Mouse (Mus musculus) adrenal gland, postnatal 4 days (tissue): ENCODE measurements around the gene Gas2l2. TPM values are rescaled to one million over a fixed set of nuclear protein-coding genes. Genes with fewer than 3 reads are reported as not detected.

Source experiments
- DNase-seq, 2 experiments: peaks; one replicate each; pipeline ENCODE4 v3.0.0; 2021 to 2022; ENCODE audit warnings: low spot score in 2 of 2, mixed read lengths in 2 of 2
- total RNA-seq, 2 experiments: library from RNA; stranded (reverse); gene quantifications; 2 replicates each; pipeline ENCODE4 v1.2.3; 2021

Gene Gas2l2
- total RNA-seq, 2 experiments from 2014 or later = 0.11 TPM; not detected in 1

DNA sequence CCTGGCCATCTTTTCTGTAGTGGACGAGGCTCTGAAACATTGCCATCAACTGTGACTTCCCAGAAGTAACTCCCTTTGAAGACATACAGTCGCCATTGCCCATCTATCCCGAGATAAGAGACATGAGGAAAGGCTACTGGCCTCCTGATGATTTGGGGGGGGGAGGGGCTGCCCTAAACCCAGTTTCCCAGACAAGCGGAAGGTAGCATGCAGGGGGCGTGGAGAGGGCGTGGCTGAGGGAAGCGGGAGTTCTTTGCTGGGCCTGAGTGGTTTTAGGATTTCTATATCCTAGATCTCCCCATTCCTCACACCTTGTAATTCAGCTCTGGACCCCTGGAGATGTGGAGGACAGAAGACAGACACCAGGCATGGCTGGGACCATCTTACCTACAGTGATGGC lies 14.6 kb upstream of the Gas2l2 start:
- DNase-seq = no peak

DNA sequence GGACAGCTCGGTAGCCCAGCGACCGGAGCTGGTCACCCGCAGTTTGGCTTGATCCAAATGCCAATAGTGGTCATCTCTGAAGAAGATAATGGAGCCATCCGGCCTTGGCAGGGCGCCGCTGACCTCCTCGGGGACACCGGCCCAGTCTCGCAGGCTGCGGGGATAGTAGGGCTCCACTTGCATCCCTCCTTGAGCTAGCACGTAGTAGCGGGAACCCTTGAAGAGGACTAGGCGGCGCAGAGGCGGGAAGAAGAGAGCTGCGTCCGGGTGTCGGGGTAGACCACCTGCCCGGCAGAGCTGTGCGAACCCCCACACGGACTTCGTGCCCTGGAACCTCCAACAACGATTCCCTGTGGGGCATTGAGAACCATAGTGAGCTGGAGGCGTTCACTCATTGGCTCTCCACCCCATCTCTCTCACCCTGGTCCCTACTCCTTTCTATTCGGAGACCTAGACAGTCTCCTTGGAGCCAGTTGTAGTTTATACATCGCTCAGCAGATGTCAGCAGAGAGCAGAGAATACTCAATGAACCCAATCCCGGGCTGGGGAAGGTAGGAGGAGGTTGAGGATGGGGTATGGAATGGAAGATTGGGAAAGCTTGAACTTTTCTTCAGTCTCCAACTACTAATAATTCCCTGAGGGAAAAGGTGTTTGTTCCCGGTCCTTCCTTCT lies 13.5 kb upstream of the Gas2l2 start:
- peak in 1 of 2 experiments; percentile 51 for DNase-seq

GRCm38 (mm10) chr11:83441235-83441634 lies 12.0 kb upstream of the Gas2l2 start:
- DNase-seq = no peak

DNA sequence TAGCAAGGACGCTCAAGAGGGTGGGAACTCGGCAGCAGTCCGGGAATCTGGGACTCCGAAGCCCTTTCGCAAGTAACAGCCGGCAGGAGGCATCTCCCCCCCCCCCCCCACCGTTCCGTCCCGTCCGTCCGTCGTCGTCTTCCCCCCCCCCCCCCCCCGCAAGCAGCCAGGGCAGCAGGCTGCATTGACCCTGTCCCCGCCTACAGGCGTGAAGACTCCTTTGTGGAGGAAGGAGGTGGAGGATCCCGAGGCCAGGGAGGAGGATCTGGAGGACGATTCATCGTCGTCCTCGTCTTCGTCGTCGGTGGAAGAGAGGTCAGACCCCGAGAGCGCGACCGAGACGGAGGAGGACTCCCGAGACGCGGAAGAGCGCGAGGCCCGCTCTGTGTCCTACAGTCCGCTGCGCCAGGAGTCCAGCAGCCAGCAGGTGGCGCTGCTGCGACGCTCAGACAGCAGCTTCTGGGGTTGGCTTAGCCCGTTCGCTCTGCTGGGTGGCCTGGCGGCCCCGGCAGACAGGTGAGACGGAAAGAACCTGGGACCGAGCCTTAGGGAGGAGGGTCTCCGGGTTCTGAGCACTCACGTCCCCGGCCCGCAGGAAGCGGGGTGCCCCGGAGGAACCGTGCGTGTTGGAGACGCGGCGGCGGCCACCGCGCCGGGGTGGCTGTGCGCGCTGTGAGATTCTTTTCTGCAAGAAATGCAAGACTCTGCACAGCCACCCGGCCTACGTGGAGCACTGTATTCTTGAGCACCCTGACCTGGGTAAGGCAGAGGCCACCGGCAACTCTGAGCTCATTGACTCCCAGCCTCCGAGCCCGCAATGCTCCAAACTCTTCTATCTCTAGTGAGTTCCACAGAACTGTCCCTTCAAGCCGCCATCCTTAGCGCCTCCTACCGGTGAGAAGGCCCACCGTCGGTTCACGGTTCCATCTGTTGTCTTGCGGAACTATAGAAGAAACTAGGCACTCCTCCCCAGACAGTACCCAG lies 11.1 kb upstream of the Gas2l2 start:
- DNase-seq = peak; percentile 57 to 71

GRCm38 (mm10) chr11:83439426-83440060 lies 10.3 kb upstream of the Gas2l2 start:
- no peak for DNase-seq

GRCm38 (mm10) chr11:83437377-83437776 lies 8.1 kb upstream of the Gas2l2 start, which contains the start of gene 1700020L24Rik:
Gene 1700020L24Rik (plus strand): TSS chr11:83437677.
- DNase-seq = no peak

DNA sequence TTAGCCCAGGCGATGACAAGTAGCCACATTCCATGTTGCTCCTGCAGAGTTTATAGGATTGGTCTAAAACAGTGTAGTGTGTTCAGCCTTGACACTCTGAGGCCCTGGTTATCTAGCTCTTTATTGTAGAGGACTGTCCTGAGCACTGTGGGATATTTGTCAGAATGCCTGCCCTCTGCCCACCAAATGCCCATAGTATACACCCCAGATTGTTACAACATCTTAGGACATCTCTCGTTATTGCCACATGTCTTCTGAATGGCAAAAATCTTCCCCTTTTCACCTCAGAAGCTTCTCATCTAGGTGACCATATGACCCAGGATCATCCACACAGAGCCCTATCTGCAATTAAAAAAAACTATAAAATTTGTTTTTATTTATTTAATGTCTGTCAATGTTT lies 3.3 kb upstream of the Gas2l2 start:
- DNase-seq = no peak

GRCm38 (mm10) chr11:83426964-83427363 lies 2.3 kb downstream of the Gas2l2 start:
- no peak for DNase-seq

DNA sequence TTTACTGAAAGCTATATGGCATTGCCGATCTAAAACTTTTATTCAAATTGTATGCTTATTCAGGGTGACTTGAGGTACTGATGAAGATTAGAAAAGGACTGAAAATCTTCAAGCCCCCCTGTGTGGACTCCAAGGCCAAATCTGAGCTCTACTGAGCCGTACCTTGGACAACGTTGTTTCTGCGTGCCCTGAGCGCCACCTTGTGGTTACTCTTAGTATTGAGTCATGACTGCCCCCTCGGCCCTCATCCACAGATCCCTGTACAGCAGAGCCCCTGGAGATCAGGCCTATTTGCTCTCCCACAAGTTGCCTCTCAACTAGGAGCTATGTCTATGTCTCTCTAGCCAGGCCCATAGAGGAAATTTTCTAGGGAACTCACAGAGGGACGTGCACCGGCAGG lies 4.6 kb downstream of the Gas2l2 start:
- DNase-seq = no peak

DNA sequence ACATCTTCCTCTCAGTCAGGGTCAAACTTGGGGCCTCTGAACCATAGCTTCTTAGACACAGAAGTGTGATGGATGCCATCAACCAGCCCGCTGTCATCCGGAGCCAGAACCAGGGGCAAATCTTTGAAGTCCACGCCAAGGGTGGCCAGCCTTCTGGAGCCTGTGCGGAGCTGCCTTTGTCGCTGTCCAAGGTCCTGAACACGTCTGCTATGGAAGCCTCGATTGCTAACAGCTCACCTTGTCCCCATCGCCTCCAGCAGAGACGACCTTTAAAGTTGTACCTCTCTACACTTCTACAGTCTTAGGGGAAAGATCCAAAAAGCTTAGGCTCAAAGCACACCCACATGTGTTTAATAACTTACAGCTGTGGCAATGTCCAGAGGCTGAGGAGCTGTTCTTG lies 8.0 kb downstream of the Gas2l2 start:
- peak; percentile 53 for DNase-seq

- DNase-seq = no peak
These were observed 8.9 kb downstream of the Gas2l2 start for GRCm38 (mm10) chr11:83420338-83420737.

- DNase-seq = no peak
These were observed 10.7 kb downstream of the Gas2l2 start for GRCm38 (mm10) chr11:83418566-83418965.

DNA sequence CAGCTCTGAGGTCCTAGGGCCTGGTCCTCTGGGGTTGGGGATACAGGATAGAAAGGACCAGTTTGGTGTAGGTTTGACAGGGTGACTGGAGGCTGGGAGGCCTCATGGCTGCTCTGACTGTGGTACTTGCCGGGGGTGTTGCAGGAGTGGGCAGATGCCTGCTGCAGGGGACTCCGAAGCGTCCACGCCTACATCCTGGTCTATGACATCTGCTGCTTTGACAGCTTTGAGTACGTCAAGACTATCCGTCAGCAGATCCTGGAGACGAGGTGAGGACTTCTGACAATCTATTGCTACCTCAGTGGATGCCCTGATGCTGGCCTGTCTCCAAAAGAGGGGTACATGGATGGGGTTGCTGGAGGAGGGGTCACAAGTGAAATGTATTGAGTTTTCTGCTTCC lies 11.5 kb downstream of the Gas2l2 start:
- DNase-seq = no peak

GRCm38 (mm10) chr11:83417080-83417479 lies 12.2 kb downstream of the Gas2l2 start:
- DNase-seq = no peak

- DNase-seq = no peak
These were observed 18.7 kb downstream of the Gas2l2 start for GRCm38 (mm10) chr11:83410510-83410909.

GRCm38 (mm10) chr11:83409792-83410291 lies 19.4 kb downstream of the Gas2l2 start:
- DNase-seq = no peak

GRCm38 (mm10) chr11:83409087-83409754 lies 20.0 kb downstream of the Gas2l2 start, which contains the start of gene Rasl10b:
Gene Rasl10b (plus strand): TSS chr11:83409137.
- DNase-seq = no peak

- DNase-seq = no peak
These were observed 21.0 kb downstream of the Gas2l2 start for GRCm38 (mm10) chr11:83408242-83408641.

DNA sequence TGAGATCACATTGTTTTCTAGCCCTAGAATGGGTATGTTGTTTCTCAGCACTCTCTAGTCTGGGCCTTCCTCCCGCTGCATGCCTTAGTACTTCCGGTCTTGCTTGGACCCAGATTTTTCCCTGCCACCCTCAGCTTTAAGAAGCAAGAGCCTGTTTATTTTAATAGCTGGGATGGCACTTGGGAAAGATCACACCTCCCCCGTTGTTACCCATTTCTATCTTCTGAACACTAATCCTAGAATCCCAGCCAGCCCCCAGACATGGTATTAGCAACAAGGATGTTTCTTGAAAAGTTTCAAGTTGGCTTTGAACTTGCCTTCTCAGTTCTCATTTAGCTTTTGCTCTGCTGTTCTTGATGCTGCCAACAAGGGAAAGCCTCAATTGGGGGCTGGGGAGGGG lies 22.9 kb downstream of the Gas2l2 start:
- DNase-seq = no peak

DNA sequence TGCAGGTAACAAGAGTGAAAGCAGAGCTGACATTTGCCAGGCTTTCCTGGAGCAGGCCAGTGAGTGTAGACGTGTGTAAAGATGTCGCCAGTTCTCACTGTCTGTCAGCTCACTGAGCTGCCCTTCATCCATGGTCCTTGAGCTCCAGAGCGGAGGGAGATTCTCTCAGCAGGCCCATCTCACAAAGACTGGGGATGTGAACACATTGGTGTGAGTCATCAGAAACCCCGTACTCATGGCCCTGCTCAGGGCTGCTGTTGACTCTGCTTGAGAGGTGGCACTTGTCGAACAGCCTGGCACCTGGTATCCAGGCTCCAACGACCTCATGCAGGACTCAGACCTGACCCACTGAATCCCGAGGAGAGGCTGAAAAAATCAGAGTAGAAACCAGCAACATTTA lies 25.5 kb downstream of the Gas2l2 start:
- no peak for DNase-seq

- no peak for DNase-seq
These were observed 30.5 kb downstream of the Gas2l2 start for GRCm38 (mm10) chr11:83398724-83399123.
